Mouse (Mus musculus): ENCODE measurements around the gene Def8. TPM values are rescaled to one million over a fixed set of nuclear protein-coding genes. Genes with fewer than 3 reads are reported as not detected.
"Not testable (repeated sequence)": the region's sequence is repeated elsewhere in the genome, so short reads cannot be mapped to it uniquely, and the experiment has no call there.

Gene Def8
- total and polyA plus RNA-seq, 2 experiments from 2014 or later: 35.0 to 41.4 TPM

DNA sequence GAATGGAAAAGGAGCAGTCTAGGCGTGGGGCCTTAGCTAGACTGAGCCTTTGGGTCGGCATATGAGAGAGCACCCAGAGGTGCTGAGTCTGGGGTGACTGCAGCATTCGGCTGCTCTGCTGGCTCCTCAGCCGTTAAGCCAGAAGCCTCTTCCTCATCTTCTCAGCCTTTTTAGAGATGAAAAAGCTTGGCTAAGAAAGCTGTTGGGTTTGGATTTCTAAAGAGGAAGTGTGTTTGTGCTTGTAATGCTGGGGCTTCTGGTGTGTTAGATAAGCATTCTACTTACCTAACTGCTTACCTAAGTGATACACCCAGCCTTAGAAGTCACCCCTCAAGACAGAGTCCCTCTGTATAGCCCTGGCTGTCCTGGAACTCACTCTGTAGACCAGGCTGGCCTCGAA lies 27.5 kb downstream of the Def8 start:
- no peak overlapping the region for H3K27ac ChIP-seq (ENCODE audit: low read depth, low read length)
- peaks cover 50% of the 10 kb centered on the region for H3K36me3 ChIP-seq (ENCODE audit: insufficient read depth)
- H3K9me3 ChIP-seq (ENCODE audit: low read length): no peaks in the 10 kb centered on the region
- H3K4me1 ChIP-seq (ENCODE audit: insufficient read depth): no peaks in the 10 kb centered on the region
- no peak for DNase-seq
- H3K4me2 ChIP-seq (ENCODE audit: low read depth): no peak overlapping the region
- no peak overlapping the region for H3K9ac ChIP-seq
- no peak overlapping the region for H3K4me3 ChIP-seq (ENCODE audit: low read depth, low read length)
- no peak for ATAC-seq
- H3K27me3 ChIP-seq (ENCODE audit: insufficient read depth, low read length): no peaks in the 10 kb centered on the region
- 94% methylated on average over 5 of the region's 5 CpGs for WGBS
- no peak for TF ChIP-seq CTCF (IDR thresholded peaks at IDR 0.05; ENCODE audit: low read depth)

DNA sequence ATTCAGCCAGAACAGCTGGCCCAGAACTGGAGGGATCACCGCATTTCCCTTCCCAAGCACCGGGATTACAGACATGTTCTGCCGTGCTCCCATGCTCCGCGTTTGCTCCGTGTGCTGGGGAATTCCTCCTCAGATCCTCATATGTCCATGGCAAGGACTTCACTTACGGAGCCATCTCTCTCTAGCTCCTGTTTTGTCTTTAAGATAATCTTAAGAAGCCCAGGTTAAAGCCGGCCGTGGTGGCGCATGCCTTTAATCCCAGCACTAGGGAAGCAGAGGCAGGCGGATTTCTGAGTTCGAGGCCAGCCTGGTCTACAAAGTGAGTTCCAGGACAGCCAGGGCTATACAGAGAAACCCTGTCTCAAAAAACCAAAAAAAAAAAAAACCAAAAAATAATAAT lies 28.4 kb downstream of the Def8 start:
- H3K27ac ChIP-seq (ENCODE audit: low read depth, low read length): not testable (repeated sequence)
- WGBS: 94% methylated on average over 12 of the region's 12 CpGs

DNA sequence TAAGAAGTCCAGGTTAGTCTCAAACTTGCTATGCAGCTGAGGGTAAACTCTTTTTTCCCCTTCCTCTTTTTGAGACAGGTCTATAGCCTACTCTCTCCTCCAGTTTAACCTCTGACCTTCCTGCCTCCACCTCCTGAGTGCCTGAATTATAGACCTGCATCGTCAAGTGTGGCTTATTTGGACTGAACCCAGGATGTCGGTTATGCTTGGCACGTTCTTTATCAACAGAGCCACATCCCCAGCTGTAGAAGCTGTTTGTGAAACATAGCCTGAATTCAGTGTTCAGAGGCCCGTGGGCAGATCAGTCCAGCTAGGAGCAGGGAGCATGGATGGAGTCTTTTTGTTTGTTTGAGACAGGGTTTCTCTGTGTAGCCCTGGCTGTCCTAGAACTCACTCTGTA lies 28.8 kb downstream of the Def8 start:
- no peak overlapping the region for H3K4me2 ChIP-seq (ENCODE audit: low read depth)
- H3K9ac ChIP-seq: no peak overlapping the region
- no peak overlapping the region for H3K4me3 ChIP-seq (ENCODE audit: low read depth, low read length)
- no peak for TF ChIP-seq CTCF (IDR thresholded peaks at IDR 0.05; ENCODE audit: low read depth)
- no peaks in the 10 kb centered on the region for H3K9me3 ChIP-seq (ENCODE audit: low read length)
- H3K36me3 ChIP-seq (ENCODE audit: insufficient read depth): peaks cover 59% of the 10 kb centered on the region
- DNase-seq: no peak
- H3K4me1 ChIP-seq (ENCODE audit: insufficient read depth): no peaks in the 10 kb centered on the region
- 82% methylated on average over 4 of the region's 4 CpGs for WGBS
- H3K27ac ChIP-seq (ENCODE audit: low read depth, low read length): no peak overlapping the region
- no peaks in the 10 kb centered on the region for H3K27me3 ChIP-seq (ENCODE audit: insufficient read depth, low read length)
- ATAC-seq: no peak

More for the DNA sequence above, 28.4 kb downstream of the Def8 start:
- H3K9me3 ChIP-seq (ENCODE audit: low read length); H3K4me3 ChIP-seq (ENCODE audit: low read depth, low read length); ATAC-seq; H3K4me2 ChIP-seq (ENCODE audit: low read depth); H3K27me3 ChIP-seq (ENCODE audit: insufficient read depth, low read length); H3K9ac ChIP-seq; H3K4me1 ChIP-seq (ENCODE audit: insufficient read depth); DNase-seq: not testable (repeated sequence)
- H3K36me3 ChIP-seq (ENCODE audit: insufficient read depth): peaks cover 59% of the 10 kb centered on the region

DNA sequence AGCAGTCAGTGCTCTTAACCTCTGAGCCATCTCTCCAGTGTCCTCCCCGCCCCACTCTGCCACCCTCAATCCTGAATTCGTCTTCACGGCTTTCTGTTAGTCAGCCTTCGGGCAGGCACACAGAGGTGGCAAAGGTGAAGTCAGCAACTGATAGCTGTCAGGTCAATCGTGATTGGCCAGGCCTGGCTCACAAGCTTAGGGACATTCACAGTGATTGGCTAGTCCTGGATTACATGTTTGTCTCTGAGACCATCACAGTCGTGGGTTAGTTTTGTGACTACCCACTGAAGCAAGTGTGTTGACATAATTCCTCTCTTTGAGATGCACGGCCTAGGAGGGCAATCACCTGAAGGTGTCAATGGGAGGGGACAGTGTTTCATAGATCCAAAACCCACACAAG lies 30.0 kb downstream of the Def8 start:
- no peaks in the 10 kb centered on the region for H3K9me3 ChIP-seq (ENCODE audit: low read length)
- H3K27me3 ChIP-seq (ENCODE audit: insufficient read depth, low read length): no peaks in the 10 kb centered on the region
- peaks cover 66% of the 10 kb centered on the region for H3K36me3 ChIP-seq (ENCODE audit: insufficient read depth)
- no peak for TF ChIP-seq CTCF (IDR thresholded peaks at IDR 0.05; ENCODE audit: low read depth)
- H3K4me2 ChIP-seq (ENCODE audit: low read depth): no peak overlapping the region
- H3K27ac ChIP-seq (ENCODE audit: low read depth, low read length): no peak overlapping the region
- 85% methylated on average over 7 of the region's 7 CpGs for WGBS
- no peak overlapping the region for H3K9ac ChIP-seq
- ATAC-seq (no peak), DNase-seq (no peak)
- H3K4me1 ChIP-seq (ENCODE audit: insufficient read depth): no peaks in the 10 kb centered on the region
- no peak overlapping the region for H3K4me3 ChIP-seq (ENCODE audit: low read depth, low read length)

DNA sequence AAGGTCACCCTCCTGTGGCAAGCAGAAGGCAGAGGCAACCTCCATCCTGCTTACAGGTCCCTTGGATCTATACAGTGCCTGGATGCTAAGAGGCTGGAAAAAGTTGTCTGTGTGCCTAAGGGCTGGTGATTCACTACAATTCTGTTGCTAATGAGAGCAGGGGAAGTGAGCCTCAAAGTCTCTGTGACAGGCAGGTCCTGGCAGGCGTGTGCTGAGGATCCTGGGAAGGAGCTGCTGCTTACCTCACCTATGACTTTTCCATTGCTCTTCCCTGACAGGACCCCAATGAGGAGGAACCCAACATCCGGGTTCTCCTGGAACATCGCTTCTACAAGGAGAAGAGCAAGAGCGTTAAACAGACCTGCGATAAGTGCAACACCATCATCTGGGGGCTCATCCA lies 30.6 kb downstream of the Def8 start:
- Histone ChIP-seq H3K36me3 (ENCODE audit: insufficient read depth) (peaks cover 73% of the 10 kb centered on the region), H3K4me2 (ENCODE audit: low read depth) (no peak overlapping the region), H3K4me3 (ENCODE audit: low read depth, low read length) (no peak overlapping the region), H3K4me1 (ENCODE audit: insufficient read depth) (no peaks in the 10 kb centered on the region), H3K9ac (no peak overlapping the region), H3K27ac (ENCODE audit: low read depth, low read length) (no peak overlapping the region), H3K9me3 (ENCODE audit: low read length) (no peaks in the 10 kb centered on the region), H3K27me3 (ENCODE audit: insufficient read depth, low read length) (no peaks in the 10 kb centered on the region)
- no peak for ATAC-seq
- no peak for TF ChIP-seq CTCF (IDR thresholded peaks at IDR 0.05; ENCODE audit: low read depth)
- 87% methylated on average over 5 of the region's 5 CpGs for WGBS
- no peak for DNase-seq

- WGBS: 98% methylated on average over 6 of the region's 6 CpGs
- ATAC-seq (no peak), DNase-seq (no peak)
- Histone ChIP-seq H3K4me1 (ENCODE audit: insufficient read depth) (no peaks in the 10 kb centered on the region), H3K4me3 (ENCODE audit: low read depth, low read length) (no peak overlapping the region), H3K27ac (ENCODE audit: low read depth, low read length) (no peak overlapping the region), H3K9ac (no peak overlapping the region), H3K4me2 (ENCODE audit: low read depth) (no peak overlapping the region), H3K36me3 (ENCODE audit: insufficient read depth) (peaks cover 79% of the 10 kb centered on the region), H3K27me3 (ENCODE audit: insufficient read depth, low read length) (no peaks in the 10 kb centered on the region), H3K9me3 (ENCODE audit: low read length) (no peaks in the 10 kb centered on the region)
- TF ChIP-seq CTCF (IDR thresholded peaks at IDR 0.05; ENCODE audit: low read depth): no peak
These were observed 31.2 kb downstream of the Def8 start for GRCm38 (mm10) chr8:123454559-123454958.

DNA sequence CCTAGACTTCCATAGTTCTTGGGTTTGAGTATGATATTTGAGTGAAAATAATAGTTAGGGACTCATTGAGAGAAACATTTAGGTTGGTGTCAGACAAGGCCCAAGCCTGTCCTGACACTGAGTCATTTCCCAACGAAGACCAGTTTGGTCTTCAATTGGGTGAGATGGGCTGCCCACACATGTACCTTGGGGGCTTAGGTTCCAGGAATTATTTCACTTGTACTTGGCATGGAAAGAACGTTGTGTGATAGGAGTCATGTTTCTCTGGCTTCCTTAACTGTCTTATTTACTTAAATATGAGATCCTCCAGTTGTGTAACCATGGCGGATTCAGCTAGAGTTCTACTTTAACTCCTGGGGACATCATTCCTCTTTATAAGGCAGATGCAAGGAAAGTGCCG lies 40.3 kb downstream of the Def8 start:
- peaks cover 53% of the 10 kb centered on the region for H3K36me3 ChIP-seq (ENCODE audit: insufficient read depth)
- no peak for ATAC-seq
- H3K27me3 ChIP-seq (ENCODE audit: insufficient read depth, low read length): no peaks in the 10 kb centered on the region
- 90% methylated on average over 4 of the region's 4 CpGs for WGBS
- no peaks in the 10 kb centered on the region for H3K4me1 ChIP-seq (ENCODE audit: insufficient read depth)
- DNase-seq: no peak
- no peak overlapping the region for H3K4me3 ChIP-seq (ENCODE audit: low read depth, low read length)
- TF ChIP-seq CTCF (IDR thresholded peaks at IDR 0.05; ENCODE audit: low read depth): no peak
- H3K9ac ChIP-seq: no peak overlapping the region
- H3K4me2 ChIP-seq (ENCODE audit: low read depth): no peak overlapping the region
- no peaks in the 10 kb centered on the region for H3K9me3 ChIP-seq (ENCODE audit: low read length)
- H3K27ac ChIP-seq (ENCODE audit: low read depth, low read length): no peak overlapping the region

- DNase-seq (no peak), ATAC-seq (no peak)
- 78% methylated on average over 3 of the region's 3 CpGs for WGBS
These were observed 44.1 kb downstream of the Def8 start for GRCm38 (mm10) chr8:123467476-123467875.

DNA sequence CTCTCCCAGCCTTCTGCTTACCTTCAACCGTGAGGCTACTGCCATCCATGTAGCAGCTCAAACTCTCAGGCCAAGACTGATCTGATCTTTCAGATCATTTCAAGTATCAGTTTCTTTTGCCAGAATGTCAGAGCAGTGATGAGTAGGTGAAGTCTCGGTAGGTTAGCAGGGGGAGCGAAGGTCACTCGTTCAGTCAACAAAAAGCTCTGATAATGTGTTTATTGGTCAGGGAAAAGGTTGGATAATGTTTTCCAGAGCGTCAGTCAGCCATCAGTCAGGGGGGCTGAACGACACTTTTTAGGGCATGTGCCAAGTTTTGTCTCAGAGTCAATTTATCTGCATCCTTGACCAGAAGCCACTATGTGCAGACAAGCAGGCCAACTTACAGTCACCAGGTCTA lies 49.7 kb downstream of the Def8 start:
- not testable (repeated sequence) for H3K36me3 ChIP-seq (ENCODE audit: insufficient read depth); ATAC-seq; H3K9ac ChIP-seq; DNase-seq; H3K4me3 ChIP-seq (ENCODE audit: low read depth, low read length); H3K9me3 ChIP-seq (ENCODE audit: low read length); H3K4me1 ChIP-seq (ENCODE audit: insufficient read depth); H3K27me3 ChIP-seq (ENCODE audit: insufficient read depth, low read length); H3K4me2 ChIP-seq (ENCODE audit: low read depth); H3K27ac ChIP-seq (ENCODE audit: low read depth, low read length)
- WGBS: 84% methylated on average over 6 of the region's 6 CpGs

More at GRCm38 (mm10) chr8:123467476-123467875, 44.1 kb downstream of the Def8 start:
- Histone ChIP-seq H3K4me2 (ENCODE audit: low read depth) (no peak overlapping the region), H3K9ac (no peak overlapping the region), H3K36me3 (ENCODE audit: insufficient read depth) (peaks cover 17% of the 10 kb centered on the region), H3K4me1 (ENCODE audit: insufficient read depth) (no peaks in the 10 kb centered on the region), H3K4me3 (ENCODE audit: low read depth, low read length) (no peak overlapping the region), H3K9me3 (ENCODE audit: low read length) (no peaks in the 10 kb centered on the region), H3K27ac (ENCODE audit: low read depth, low read length) (no peak overlapping the region), H3K27me3 (ENCODE audit: insufficient read depth, low read length) (no peaks in the 10 kb centered on the region)
- TF ChIP-seq CTCF (IDR thresholded peaks at IDR 0.05; ENCODE audit: low read depth): no peak

- not testable (repeated sequence) for H3K9ac ChIP-seq; H3K36me3 ChIP-seq (ENCODE audit: insufficient read depth); ATAC-seq; H3K9me3 ChIP-seq (ENCODE audit: low read length); H3K4me3 ChIP-seq (ENCODE audit: low read depth, low read length); DNase-seq; H3K27ac ChIP-seq (ENCODE audit: low read depth, low read length); H3K27me3 ChIP-seq (ENCODE audit: insufficient read depth, low read length); H3K4me1 ChIP-seq (ENCODE audit: insufficient read depth); H3K4me2 ChIP-seq (ENCODE audit: low read depth)
- WGBS: 67% methylated on average over 5 of the region's 5 CpGs
These were observed 51.2 kb downstream of the Def8 start for GRCm38 (mm10) chr8:123474549-123474948.

Measured in forebrain, postnatal 0 days (tissue).